Mouse (Mus musculus): ENCODE data around the gene Pcca.

DNA sequence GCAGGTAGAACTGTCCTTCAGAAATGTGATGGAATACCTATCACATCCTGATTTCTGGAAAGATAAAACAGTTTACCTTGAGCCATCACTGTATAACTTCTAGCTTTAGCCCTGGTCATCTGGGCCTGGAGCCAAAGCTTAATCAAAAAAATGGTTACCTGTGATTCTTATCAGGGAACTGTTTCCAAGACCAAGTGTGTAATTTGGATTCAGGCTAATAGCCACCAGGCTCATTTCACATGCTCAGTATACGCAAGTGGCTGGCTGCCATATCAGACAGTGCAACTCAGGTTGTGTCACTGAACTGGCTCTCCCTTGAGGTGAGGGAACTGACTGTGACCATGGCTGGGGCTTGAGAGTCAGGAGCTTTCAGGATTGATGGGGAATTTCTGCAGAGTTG lies 14.3 kb downstream of the Pcca start:
- TF ChIP-seq POLR2A (IDR thresholded peaks at IDR 0.05; ENCODE audit: insufficient read depth, low read depth, low read length), result no peak
- no peak for TF ChIP-seq CTCF (IDR thresholded peaks at IDR 0.05)
- TF ChIP-seq EP300 (IDR thresholded peaks at IDR 0.05; ENCODE audit: insufficient read depth, low read depth, low read length), result no peak
